Mouse (Mus musculus): ENCODE measurements around the gene Rab3gap1. TPM values are rescaled to one million over a fixed set of nuclear protein-coding genes. Genes with fewer than 3 reads are reported as not detected.

Gene Rab3gap1
- polyA plus RNA-seq, 1 experiment, result 35.7 TPM

- no peak for DNase-seq
- no peaks in the 10 kb centered on the region for H3K27me3 ChIP-seq (ENCODE audit: control insufficient read depth, insufficient read depth, low read length)
- H3K36me3 ChIP-seq (ENCODE audit: control insufficient read depth, insufficient read depth, low read length), result no peaks in the 10 kb centered on the region
- no peak overlapping the region for H3K4me3 ChIP-seq (ENCODE audit: control insufficient read depth, insufficient read depth, low read length)
- H3K27ac ChIP-seq (ENCODE audit: control insufficient read depth, insufficient read depth, low read length), result no peak overlapping the region
- H3K4me1 ChIP-seq (replicated peaks; ENCODE audit: control insufficient read depth, insufficient read depth, low read length), result peaks cover 2% of the 10 kb centered on the region; the same call in 1 of the 2 replicates
- TF ChIP-seq CTCF (IDR thresholded peaks at IDR 0.05; ENCODE audit: borderline replicate concordance, control insufficient read depth, extremely low read depth, insufficient read depth, low read length, poor library complexity) (no peak), POLR2A (IDR thresholded peaks at IDR 0.05; ENCODE audit: control insufficient read depth, extremely low read depth, insufficient read depth, low read length, poor library complexity) (no peak)
- 79% methylated on average over 1 of the region's 1 CpGs for WGBS
Measured at GRCm38 (mm10) chr1:127838602-127839001, 30.0 kb upstream of the Rab3gap1 start.

DNA sequence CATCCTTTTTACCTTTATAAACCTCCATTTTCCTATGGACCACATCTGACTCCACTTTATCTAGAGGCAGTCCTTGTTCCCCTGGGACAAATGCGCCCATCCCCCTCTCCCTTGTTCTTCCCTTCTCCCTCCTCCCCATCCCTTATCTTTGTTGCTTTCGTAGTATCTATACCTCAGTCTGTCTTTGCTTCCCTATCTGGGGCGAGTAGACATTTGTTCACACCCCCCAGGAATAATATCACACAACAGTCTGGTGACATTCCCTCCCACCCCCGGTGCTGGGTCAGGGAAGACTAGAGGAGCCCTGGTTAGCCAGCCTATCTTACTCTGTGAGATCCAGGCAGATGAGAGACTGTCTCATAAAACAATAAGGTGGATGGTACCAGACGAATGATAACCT lies 23.1 kb upstream of the Rab3gap1 start:
- TF ChIP-seq CTCF (IDR thresholded peaks at IDR 0.05; ENCODE audit: borderline replicate concordance, control insufficient read depth, extremely low read depth, insufficient read depth, low read length, poor library complexity) (no peak), POLR2A (IDR thresholded peaks at IDR 0.05; ENCODE audit: control insufficient read depth, extremely low read depth, insufficient read depth, low read length, poor library complexity) (no peak)
- no peaks in the 10 kb centered on the region for H3K36me3 ChIP-seq (ENCODE audit: control insufficient read depth, insufficient read depth, low read length)
- no peak overlapping the region for H3K4me3 ChIP-seq (ENCODE audit: control insufficient read depth, insufficient read depth, low read length)
- H3K4me1 ChIP-seq (replicated peaks; ENCODE audit: control insufficient read depth, insufficient read depth, low read length), result no peaks in the 10 kb centered on the region
- no peaks in the 10 kb centered on the region for H3K27me3 ChIP-seq (ENCODE audit: control insufficient read depth, insufficient read depth, low read length)
- no peak for DNase-seq
- 93% methylated on average over 5 of the region's 5 CpGs for WGBS
- no peak overlapping the region for H3K27ac ChIP-seq (ENCODE audit: control insufficient read depth, insufficient read depth, low read length)

GRCm38 (mm10) chr1:127850075-127850610 lies 18.4 kb upstream of the Rab3gap1 start:
- DNase-seq, result no peak
- Histone ChIP-seq H3K36me3 (ENCODE audit: control insufficient read depth, insufficient read depth, low read length) (no peaks in the 10 kb centered on the region), H3K27ac (ENCODE audit: control insufficient read depth, insufficient read depth, low read length) (no peak overlapping the region), H3K4me3 (ENCODE audit: control insufficient read depth, insufficient read depth, low read length) (no peak overlapping the region), H3K27me3 (ENCODE audit: control insufficient read depth, insufficient read depth, low read length) (no peaks in the 10 kb centered on the region), H3K4me1 (replicated peaks; ENCODE audit: control insufficient read depth, insufficient read depth, low read length) (no peaks in the 10 kb centered on the region)
- 11% methylated on average over 7 of the region's 7 CpGs for WGBS
- no peak for TF ChIP-seq POLR2A (IDR thresholded peaks at IDR 0.05; ENCODE audit: control insufficient read depth, extremely low read depth, insufficient read depth, low read length, poor library complexity)
- no peak for TF ChIP-seq CTCF (IDR thresholded peaks at IDR 0.05; ENCODE audit: borderline replicate concordance, control insufficient read depth, extremely low read depth, insufficient read depth, low read length, poor library complexity)

GRCm38 (mm10) chr1:127854486-127855222 lies 13.9 kb upstream of the Rab3gap1 start, which contains the start of gene Map3k19:
Gene Map3k19, minus strand, starts transcription at chr1:127855031.
- TF ChIP-seq CTCF (IDR thresholded peaks at IDR 0.05; ENCODE audit: borderline replicate concordance, control insufficient read depth, extremely low read depth, insufficient read depth, low read length, poor library complexity) (no peak), POLR2A (IDR thresholded peaks at IDR 0.05; ENCODE audit: control insufficient read depth, extremely low read depth, insufficient read depth, low read length, poor library complexity) (no peak)

DNA sequence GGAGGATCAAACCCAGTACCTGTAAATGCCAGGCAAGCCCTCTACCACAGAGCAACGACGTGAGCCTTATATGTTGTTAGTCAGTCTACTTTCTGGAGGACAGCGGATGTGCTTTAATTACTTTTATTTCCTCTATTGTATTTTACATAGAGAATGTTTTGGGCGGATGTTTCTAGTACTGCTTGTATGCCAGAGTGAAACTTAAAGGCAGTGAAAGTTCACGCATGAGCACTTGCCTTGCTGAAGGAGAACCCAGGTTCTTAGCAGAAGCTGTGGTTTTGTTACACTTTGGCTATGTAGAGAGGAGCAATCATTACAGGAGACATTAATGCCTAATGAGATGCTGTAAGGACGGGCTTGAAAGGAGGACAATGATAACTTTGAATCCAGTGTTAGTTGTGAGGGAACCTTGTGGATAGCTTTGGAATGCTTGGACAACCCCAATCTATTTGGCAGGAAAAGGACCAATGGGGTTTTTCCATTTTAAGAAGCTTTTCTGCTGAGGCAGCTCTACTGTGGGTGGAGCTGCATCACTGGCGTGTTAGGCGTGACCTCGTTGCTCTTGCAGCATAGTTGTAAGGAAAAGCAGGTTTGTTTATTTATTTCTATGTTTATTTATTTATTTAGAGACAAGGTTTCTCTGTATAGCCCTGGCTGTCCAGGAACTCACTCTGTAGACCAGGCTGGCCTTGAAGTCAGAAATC lies 9.5 kb upstream of the Rab3gap1 start:
- H3K4me3 ChIP-seq (ENCODE audit: control insufficient read depth, insufficient read depth, low read length), result no peak overlapping the region
- H3K27me3 ChIP-seq (ENCODE audit: control insufficient read depth, insufficient read depth, low read length), result no peaks in the 10 kb centered on the region
- no peaks in the 10 kb centered on the region for H3K4me1 ChIP-seq (replicated peaks; ENCODE audit: control insufficient read depth, insufficient read depth, low read length)
- H3K36me3 ChIP-seq (ENCODE audit: control insufficient read depth, insufficient read depth, low read length), result no peaks in the 10 kb centered on the region
- no peak for DNase-seq
- WGBS, result 59% methylated on average over 9 of the region's 9 CpGs
- no peak overlapping the region for H3K27ac ChIP-seq (ENCODE audit: control insufficient read depth, insufficient read depth, low read length)
- TF ChIP-seq POLR2A (IDR thresholded peaks at IDR 0.05; ENCODE audit: control insufficient read depth, extremely low read depth, insufficient read depth, low read length, poor library complexity) (no peak), CTCF (IDR thresholded peaks at IDR 0.05; ENCODE audit: borderline replicate concordance, control insufficient read depth, extremely low read depth, insufficient read depth, low read length, poor library complexity) (no peak)

More at GRCm38 (mm10) chr1:127854486-127855222, 13.9 kb upstream of the Rab3gap1 start, which contains the start of gene Map3k19:
- 95% methylated on average over 14 of the region's 14 CpGs for WGBS
- no peaks in the 10 kb centered on the region for H3K27me3 ChIP-seq (ENCODE audit: control insufficient read depth, insufficient read depth, low read length)
- H3K4me3 ChIP-seq (ENCODE audit: control insufficient read depth, insufficient read depth, low read length), result no peak within 1 kb of the TSS
- no peaks in the 10 kb centered on the region for H3K4me1 ChIP-seq (replicated peaks; ENCODE audit: control insufficient read depth, insufficient read depth, low read length)
- DNase-seq, result no peak
- H3K36me3 ChIP-seq (ENCODE audit: control insufficient read depth, insufficient read depth, low read length), result no peaks in the 10 kb centered on the region
- no peak within 1 kb of the TSS for H3K27ac ChIP-seq (ENCODE audit: control insufficient read depth, insufficient read depth, low read length)

DNA sequence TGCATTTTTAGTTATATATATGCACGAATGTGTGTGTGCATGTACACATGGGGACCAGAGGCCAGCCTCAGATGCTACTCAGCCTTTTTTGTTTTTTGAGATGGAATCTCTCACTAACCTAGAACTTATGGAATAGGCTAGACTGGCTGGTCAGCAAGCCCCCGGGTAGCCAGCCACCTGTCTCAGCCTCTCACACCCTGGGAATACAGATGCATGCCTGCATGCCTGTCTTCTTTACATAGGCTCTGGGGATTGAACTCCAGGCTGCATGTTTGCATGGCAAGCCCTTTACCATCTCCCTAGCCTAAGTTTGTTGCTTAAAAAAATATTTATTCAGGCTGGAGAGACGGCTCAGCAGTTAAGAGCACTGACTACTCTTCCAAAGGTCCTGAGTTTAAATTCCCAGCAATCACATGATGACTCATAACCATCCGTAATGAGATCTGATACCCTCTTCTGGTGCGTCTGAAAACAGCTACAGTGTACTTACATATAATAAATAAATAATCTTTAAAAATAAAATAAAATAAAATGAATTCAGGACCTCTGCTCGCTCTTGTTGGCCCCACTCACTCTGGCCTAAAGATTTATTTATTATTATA lies 8.7 kb upstream of the Rab3gap1 start:
- Histone ChIP-seq H3K36me3 (ENCODE audit: control insufficient read depth, insufficient read depth, low read length) (no peaks in the 10 kb centered on the region), H3K27me3 (ENCODE audit: control insufficient read depth, insufficient read depth, low read length) (no peaks in the 10 kb centered on the region), H3K4me1 (replicated peaks; ENCODE audit: control insufficient read depth, insufficient read depth, low read length) (no peaks in the 10 kb centered on the region), H3K4me3 (ENCODE audit: control insufficient read depth, insufficient read depth, low read length) (no peak overlapping the region), H3K27ac (ENCODE audit: control insufficient read depth, insufficient read depth, low read length) (no peak overlapping the region)
- 96% methylated on average over 6 of the region's 6 CpGs for WGBS
- no peak for DNase-seq
- TF ChIP-seq POLR2A (IDR thresholded peaks at IDR 0.05; ENCODE audit: control insufficient read depth, extremely low read depth, insufficient read depth, low read length, poor library complexity), result no peak
- TF ChIP-seq CTCF (IDR thresholded peaks at IDR 0.05; ENCODE audit: borderline replicate concordance, control insufficient read depth, extremely low read depth, insufficient read depth, low read length, poor library complexity), result no peak

Data from thymus, adult 2 months (tissue).